Mouse (Mus musculus): ENCODE data around the gene Zfp146.
"Not testable (repeated sequence)": the region's sequence is repeated elsewhere in the genome, so short reads cannot be mapped to it uniquely, and the experiment has no call there.

Gene Zfp146

GRCm38 (mm10) chr7:30189116-30189491, 19.6 kb upstream of the Zfp146 start:
- no peak for DNase-seq

GRCm38 (mm10) chr7:30188344-30189115, 19.0 kb upstream of the Zfp146 start:
- no peak for DNase-seq

- no peak for DNase-seq
Measured at GRCm38 (mm10) chr7:30184641-30185348, 15.2 kb upstream of the Zfp146 start.

GRCm38 (mm10) chr7:30183879-30184289, 14.3 kb upstream of the Zfp146 start, which contains the start of gene Cox7a1:
TSS of gene Cox7a1 (plus strand) at chr7:30184144.
- peak; percentile 64 for DNase-seq

DNA sequence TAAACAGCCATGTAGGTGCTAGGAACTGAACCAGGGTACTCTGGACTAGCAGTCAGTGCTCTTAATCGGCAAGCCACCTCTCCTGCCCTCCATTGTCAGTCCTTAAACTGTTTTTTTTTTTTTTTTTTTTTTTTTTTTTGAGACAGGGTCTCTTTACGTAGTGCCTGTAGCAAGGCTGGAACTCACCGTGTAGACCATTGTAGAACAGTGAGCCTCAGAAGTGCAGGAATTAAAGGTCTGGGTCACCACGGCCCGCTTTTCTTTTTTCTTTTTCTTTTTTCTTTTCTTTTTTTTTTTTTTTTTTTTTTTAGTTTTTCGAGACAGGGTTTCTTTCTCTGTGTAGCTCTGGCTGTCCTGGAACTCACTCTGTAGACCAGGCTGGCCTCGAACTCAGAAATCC, 13.6 kb upstream of the Zfp146 start:
- DNase-seq: not testable (repeated sequence)

DNA sequence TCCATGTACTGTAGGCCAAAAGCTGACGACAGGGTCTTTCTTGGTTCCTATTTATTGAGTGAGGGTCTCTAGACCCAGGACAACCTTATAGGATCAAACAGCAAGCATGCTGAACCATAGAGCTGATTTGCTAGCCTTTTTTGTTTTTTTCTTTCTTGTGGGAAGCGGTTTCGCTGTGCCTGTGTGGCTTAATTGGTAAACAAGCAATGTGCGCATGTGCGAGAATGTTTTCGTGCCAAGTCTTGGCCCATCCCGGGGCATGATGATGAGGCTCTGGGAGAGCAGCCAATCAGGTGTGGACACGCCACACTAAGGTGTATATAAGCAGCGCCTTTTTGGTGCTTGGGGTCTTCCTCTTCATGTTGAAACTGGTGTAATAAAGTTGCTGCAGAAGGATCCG, 12.4 kb upstream of the Zfp146 start:
- not testable (repeated sequence) for DNase-seq

DNA sequence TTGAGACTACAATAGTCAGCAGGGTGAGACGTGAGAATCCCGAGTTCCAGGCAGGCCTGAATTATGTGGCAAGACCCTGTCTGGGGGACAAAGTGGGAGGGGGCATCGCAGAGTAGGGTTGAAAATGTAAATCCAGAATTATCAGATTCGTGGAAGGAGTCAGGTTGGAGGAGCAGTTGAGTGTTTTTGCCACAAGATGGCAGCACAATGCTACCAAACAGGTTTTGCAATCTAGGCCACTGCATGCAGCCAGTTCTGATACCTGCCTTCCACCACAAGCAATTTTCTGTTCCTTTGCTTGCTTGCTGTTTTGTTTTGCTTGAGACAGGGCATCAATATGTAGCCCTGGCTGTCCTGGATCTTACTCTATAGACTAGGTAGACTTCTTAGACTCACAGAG, 11.8 kb upstream of the Zfp146 start:
- DNase-seq: peak; percentile 80

- DNase-seq: no peak
Measured at GRCm38 (mm10) chr7:30178256-30178655, 8.7 kb upstream of the Zfp146 start.

- DNase-seq: no peak
Measured at GRCm38 (mm10) chr7:30176474-30176873, 6.9 kb upstream of the Zfp146 start.

DNA sequence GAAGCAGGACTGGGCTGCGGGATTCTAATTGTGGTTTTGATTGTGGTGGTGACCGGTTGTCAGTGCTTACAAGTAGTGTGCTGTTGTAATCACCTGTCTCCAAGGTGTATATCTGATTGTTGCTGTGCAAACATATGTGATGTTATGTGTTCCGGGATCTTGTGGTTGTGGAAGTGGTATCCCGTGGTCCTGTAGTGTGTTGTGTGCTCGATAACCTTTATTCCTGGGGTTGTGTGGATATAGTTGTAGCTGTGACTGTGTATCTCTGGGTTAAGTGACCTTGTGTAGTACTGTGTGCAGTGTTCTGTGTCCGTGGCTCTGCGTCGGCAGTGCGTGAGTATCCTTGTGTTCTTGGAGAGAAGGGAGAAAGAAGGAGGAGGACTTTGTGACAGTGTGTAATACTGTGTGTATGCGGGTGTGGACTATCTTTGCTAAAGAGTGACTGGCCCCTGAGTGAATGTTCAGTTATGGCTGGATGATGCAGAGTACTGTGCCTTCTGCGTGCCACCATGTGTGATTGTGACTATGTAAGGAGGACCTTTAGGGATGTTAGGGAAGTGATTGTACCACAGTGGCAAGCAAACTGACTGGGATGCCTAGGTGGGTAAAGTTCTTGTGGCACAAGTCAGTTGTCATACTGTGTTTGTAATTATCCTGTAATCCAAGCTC, 867 bp upstream of the Zfp146 start:
- DNase-seq: no peak

- no peak for DNase-seq
Measured at GRCm38 (mm10) chr7:30168914-30169582, 502 bp downstream of the Zfp146 start.

GRCm38 (mm10) chr7:30164745-30165144, 4.8 kb downstream of the Zfp146 start:
- DNase-seq: no peak

GRCm38 (mm10) chr7:30163113-30163512, 6.4 kb downstream of the Zfp146 start:
- DNase-seq: no peak

DNA sequence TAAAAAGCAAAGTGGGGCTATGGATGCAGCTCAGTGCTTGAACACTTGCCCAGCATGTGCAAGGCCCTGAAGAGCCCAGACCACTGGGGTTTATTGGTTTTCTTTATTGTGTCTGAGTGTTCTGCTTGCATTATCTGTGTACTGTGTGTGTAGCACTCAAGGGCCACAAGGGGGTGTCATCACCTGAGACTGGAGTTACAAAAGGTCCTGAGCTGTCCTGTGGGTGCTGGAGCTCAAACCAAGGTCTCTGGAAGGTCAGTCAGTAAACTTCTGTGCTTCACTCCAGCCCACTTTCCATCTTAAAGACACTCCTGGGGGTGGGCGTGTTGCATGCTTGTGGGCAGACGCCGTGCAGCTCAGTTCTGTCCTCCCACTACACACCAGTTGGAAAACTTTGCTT, 14.0 kb downstream of the Zfp146 start:
- no peak for DNase-seq

- DNase-seq: no peak
Measured at GRCm38 (mm10) chr7:30154040-30154439, 15.5 kb downstream of the Zfp146 start.

- DNase-seq: no peak
Measured at GRCm38 (mm10) chr7:30147011-30147410, 22.5 kb downstream of the Zfp146 start.

DNA sequence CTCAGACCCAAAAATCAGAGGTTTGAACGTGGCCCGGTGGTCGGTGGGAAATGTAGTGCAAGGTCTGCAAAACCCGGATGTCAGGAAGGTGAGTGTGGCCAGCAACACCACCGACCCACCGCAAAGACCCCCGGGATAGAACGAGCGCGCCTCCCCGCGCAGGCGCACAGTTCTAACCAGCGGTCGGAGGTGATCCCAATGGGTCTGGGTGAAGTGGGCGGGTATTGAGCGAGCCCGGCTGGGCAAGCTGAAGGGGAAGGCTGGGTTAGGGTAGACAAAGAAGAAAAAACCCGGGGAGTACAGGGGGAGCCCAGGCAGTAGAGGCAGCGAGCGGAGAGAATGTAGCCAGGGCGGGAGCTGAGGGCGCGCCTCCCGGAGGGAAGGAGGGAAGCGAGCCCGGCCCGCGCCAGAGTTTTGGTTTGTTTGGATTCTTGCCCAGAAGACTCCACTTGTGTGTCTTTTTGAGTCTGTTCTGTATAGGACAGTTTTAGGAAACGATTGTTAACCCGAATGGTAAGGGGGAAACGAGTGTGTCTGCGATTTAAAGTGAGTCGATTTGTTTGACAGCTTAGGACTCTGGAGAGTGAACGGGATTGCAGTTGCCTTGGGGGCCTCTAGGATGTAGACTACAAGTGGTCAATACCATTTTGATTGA, 25.9 kb downstream of the Zfp146 start:
- peak; percentile 31 for DNase-seq

- no peak for DNase-seq
Measured at GRCm38 (mm10) chr7:30143170-30143554, 26.4 kb downstream of the Zfp146 start.

DNA sequence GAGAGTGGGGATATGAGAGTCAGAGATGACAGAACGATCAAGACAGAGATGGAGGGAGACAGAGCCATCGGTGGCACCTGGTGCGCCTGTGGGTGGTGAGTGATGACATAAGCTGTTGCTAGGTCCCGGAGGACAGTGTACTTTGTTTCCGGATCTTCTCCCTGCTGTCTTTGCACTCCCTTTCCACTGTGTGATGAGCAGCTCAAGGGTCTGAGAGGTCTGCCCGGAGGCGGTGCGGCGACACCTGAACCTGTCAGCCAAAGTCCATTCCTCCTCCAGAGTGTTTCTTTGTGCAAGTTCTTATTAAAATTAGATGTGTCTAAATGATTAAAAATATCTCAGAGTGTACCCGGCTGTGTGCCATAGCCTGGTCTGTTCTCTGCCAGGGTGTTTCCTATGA, 32.7 kb downstream of the Zfp146 start:
- no peak for DNase-seq

DNA sequence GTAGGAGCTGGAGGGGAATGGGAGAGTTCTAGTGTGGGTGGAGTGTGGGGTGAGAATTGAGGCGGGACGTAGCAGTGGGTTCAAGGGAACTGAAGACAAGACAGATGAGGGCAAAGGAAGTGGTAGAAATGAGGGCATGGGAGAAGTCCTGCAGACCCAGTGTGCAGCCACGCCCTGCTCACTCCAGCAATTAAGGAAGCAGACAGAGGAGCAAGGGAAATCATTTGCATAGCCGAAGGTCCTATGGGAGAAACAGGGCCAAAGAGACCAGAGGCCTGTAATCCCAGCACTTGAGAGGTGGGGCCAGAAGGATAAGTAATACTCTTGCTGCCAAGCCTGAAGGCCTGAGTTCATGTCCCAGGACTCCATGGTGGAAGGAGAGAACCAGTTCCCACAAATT, 37.2 kb downstream of the Zfp146 start:
- no peak for DNase-seq

DNA sequence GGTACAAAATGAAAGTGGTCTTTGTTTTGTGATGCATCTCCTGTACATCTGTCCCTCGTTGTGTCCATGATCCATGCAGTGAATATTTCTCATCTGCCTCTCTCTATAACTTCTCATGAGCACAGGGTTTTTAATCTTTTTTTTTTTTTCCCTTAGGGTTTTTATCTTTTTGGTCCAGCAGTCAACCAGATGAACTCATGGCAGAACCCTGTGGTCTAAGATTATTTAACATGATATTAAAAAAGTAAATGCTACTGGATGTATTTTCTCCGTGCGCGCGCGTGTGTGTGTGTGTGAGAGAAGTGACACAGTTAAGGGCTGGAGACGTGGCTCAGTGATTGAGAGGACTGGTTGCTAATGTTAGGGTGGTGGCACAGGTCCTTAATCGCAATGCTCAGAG, 39.6 kb downstream of the Zfp146 start:
- no peak for DNase-seq

DNA sequence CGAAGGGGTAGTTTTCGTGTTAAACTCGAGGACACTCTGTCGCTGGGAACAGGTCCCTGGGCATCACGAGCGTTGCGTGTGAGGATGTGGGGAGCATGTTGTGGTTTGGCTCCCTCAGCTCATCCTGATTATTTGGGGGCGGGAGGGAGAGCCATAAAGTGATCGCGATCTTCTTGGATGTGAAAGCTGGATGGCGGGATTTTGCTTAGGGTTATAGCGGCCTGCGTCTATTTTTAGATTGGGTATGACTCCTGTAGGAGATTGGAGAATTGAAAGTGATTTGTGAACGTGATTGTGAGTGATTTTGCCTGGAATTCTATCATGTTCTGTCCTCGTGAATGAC, 47.4 kb downstream of the Zfp146 start:
- no peak for DNase-seq

Data from cerebellum, adult 8-10 months (tissue).